Comparison of ENCODE assay signal across 14 mouse cellular contexts in genomic region chr16:26003261-26003660, GRCm38 (mm10).
DNase-seq lines count a peak whose midpoint lies in the region; ATAC-seq and TF ChIP-seq lines count a peak whose summit lies in the region.
"Had no signal": no experiment of that assay in that cellular context is flagged by ENCODE, and none has a peak within 500 bp of the region (broad histone marks: within the 10 kb centered on the region; RNA-seq: fewer than 3 reads in every experiment).

No protein-coding gene starts in this region.

- no peaks in the 10 kb centered on the region for H3K27me3 ChIP-seq in hindbrain, postnatal 0 days (ENCODE audit: insufficient read depth, low read length)
- no peaks in the 10 kb centered on the region for H3K27me3 ChIP-seq in hindbrain, embryonic 13.5 days

- no peaks in the 10 kb centered on the region for H3K9me3 ChIP-seq in hindbrain, postnatal 0 days (ENCODE audit: low read length)
- H3K9me3 ChIP-seq in hindbrain, embryonic 13.5 days = no peaks in the 10 kb centered on the region

- no peaks in the 10 kb centered on the region for H3K4me1 ChIP-seq in hindbrain, postnatal 0 days (ENCODE audit: insufficient read depth, low read length)
- no peaks in the 10 kb centered on the region for H3K4me1 ChIP-seq in hindbrain, embryonic 13.5 days (replicated peaks)

- H3K4me2 ChIP-seq in hindbrain, postnatal 0 days (ENCODE audit: low read depth, low read length) = no peak overlapping the region
- no peak overlapping the region for H3K4me2 ChIP-seq in hindbrain, embryonic 13.5 days

- no peak overlapping the region for H3K27ac ChIP-seq in hindbrain, postnatal 0 days
- H3K27ac ChIP-seq in hindbrain, embryonic 13.5 days = no peak overlapping the region
- H3K27ac ChIP-seq: heart, adult 2 months had no signal

- no peak for ATAC-seq in hindbrain, postnatal 0 days
- ATAC-seq in hindbrain, embryonic 13.5 days (ENCODE audit: low FRiP score) = no peak
- ATAC-seq in activated CD4-positive, CD25-positive, alpha-beta regulatory T cell, adult 4 months = no peak
- ATAC-seq: CD4-positive, CD25-positive, alpha-beta regulatory T cell, adult 4 months; intestine, postnatal 0 days had no signal

- 49% methylated on average over 4 of the region's 4 CpGs for whole genome bisulfite sequencing in hindbrain, postnatal 0 days
- WGBS in hindbrain, embryonic 13.5 days = 77% methylated on average over 4 of the region's 4 CpGs

- TF ChIP-seq CTCF in hindbrain, postnatal 0 days (IDR thresholded peaks at IDR 0.05; ENCODE audit: low read depth) = no peak

- no peaks in the 10 kb centered on the region for H3K36me3 ChIP-seq in hindbrain, postnatal 0 days (ENCODE audit: insufficient read depth, low read length)
- no peaks in the 10 kb centered on the region for H3K36me3 ChIP-seq in hindbrain, embryonic 13.5 days

- H3K9ac ChIP-seq in hindbrain, postnatal 0 days (replicated peaks; ENCODE audit: low read length) = no peak overlapping the region
- no peak overlapping the region for H3K9ac ChIP-seq in hindbrain, embryonic 13.5 days

- H3K4me3 ChIP-seq in hindbrain, postnatal 0 days (ENCODE audit: low read length) = no peak overlapping the region
- no peak overlapping the region for H3K4me3 ChIP-seq in hindbrain, embryonic 13.5 days
- H3K4me3 ChIP-seq: heart, adult 2 months had no signal

- peak; percentile 62 to 71 for DNase-seq in cerebellum, postnatal 14 days
- DNase-seq in cerebellum, adult 18-20 months = no peak
- DNase-seq in hindbrain, postnatal 0 days (ENCODE audit: low spot score) = peak; percentile 51
- DNase-seq in right cerebral cortex, postnatal 14 days = peak; percentile 10
- no peak for DNase-seq in right cerebral cortex, adult 18-20 months
- no peak for DNase-seq in urinary bladder, postnatal 25 days (ENCODE audit: low spot score)
- DNase-seq: cerebellum, adult 8-10 months; layer of hippocampus, postnatal 36 days; liver had no signal

Comparison
In these comparisons a context has a peak if more than half of its experiments do, and no peak if none do; other contexts are left out.
1. DNase-seq: peak in cerebellum, postnatal 14 days (2 of 2), hindbrain, postnatal 0 days (single experiment) and right cerebral cortex, postnatal 14 days (single experiment); none in cerebellum, adult 18-20 months (0 of 2), right cerebral cortex, adult 18-20 months (single experiment) and urinary bladder, postnatal 25 days (single experiment).